Mouse (Mus musculus) adrenal gland, postnatal 25 days (tissue): ENCODE data around the gene Ccrl2. TPM values are rescaled to one million over a fixed set of nuclear protein-coding genes. Genes with fewer than 3 reads are reported as not detected.
A peak's percentile ranks its signal among the peaks of the same experiment; 100 is the strongest.

Source experiments
- DNase-seq: peaks from one replicate; pipeline ENCODE4 v3.0.0; 2021; ENCODE audit warnings: mixed read lengths
- total RNA-seq: library from RNA; stranded (reverse); gene quantifications from 2 replicates; pipeline ENCODE4 v1.2.3, GENCODE M21; 2021

Ccrl2 gene
- total RNA-seq, 1 experiment from 2014 or later = 4.2 TPM

GRCm38 (mm10) chr9:111058943-111059556 is 1.7 kb upstream of the Ccrl2 start:
- DNase-seq = no peak

GRCm38 (mm10) chr9:111057544-111058370 is 438 bp upstream of the Ccrl2 start:
- DNase-seq = no peak

GRCm38 (mm10) chr9:111056519-111056797 is 861 bp downstream of the Ccrl2 start:
- no peak for DNase-seq

GRCm38 (mm10) chr9:111055800-111056518 is 1.4 kb downstream of the Ccrl2 start:
- no peak for DNase-seq

- no peak for DNase-seq
Observed at GRCm38 (mm10) chr9:111054923-111055322, 2.4 kb downstream of the Ccrl2 start.

- no peak for DNase-seq
Observed at GRCm38 (mm10) chr9:111048452-111048851, 8.9 kb downstream of the Ccrl2 start.

GRCm38 (mm10) chr9:111047266-111047665 is 10.1 kb downstream of the Ccrl2 start:
- DNase-seq = no peak

GRCm38 (mm10) chr9:111046222-111046621 is 11.1 kb downstream of the Ccrl2 start:
- no peak for DNase-seq

GRCm38 (mm10) chr9:111042266-111042665 is 15.1 kb downstream of the Ccrl2 start:
- DNase-seq = no peak

- peak; percentile 74 for DNase-seq
Observed at GRCm38 (mm10) chr9:111039966-111040365, 17.4 kb downstream of the Ccrl2 start.

- no peak for DNase-seq
Observed at GRCm38 (mm10) chr9:111033717-111034116, 23.6 kb downstream of the Ccrl2 start.

GRCm38 (mm10) chr9:111026791-111027190 is 30.5 kb downstream of the Ccrl2 start:
- no peak for DNase-seq

- no peak for DNase-seq
Observed at GRCm38 (mm10) chr9:111019022-111019421, 38.3 kb downstream of the Ccrl2 start, which contains the start of gene Ltf. Gene Ltf, plus strand, starts transcription at chr9:111019271.

- DNase-seq = no peak
Observed at GRCm38 (mm10) chr9:111015658-111016057, 41.7 kb downstream of the Ccrl2 start.

- DNase-seq = no peak
Observed at GRCm38 (mm10) chr9:111012041-111012440, 45.3 kb downstream of the Ccrl2 start.

- peak; percentile 20 for DNase-seq
Observed at GRCm38 (mm10) chr9:111011550-111011949, 45.8 kb downstream of the Ccrl2 start.

- no peak for DNase-seq
Observed at GRCm38 (mm10) chr9:111009763-111010162, 47.6 kb downstream of the Ccrl2 start.

GRCm38 (mm10) chr9:111006544-111006943 is 50.8 kb downstream of the Ccrl2 start:
- DNase-seq = no peak

Other genes starting within 250 kb of the Ccrl2 start
- gene Prss44, start 243.5 kb downstream of the Ccrl2 start, total RNA-seq = not detected in 2 replicates
- not detected in 2 replicates for gene Prss43, start 230.8 kb downstream of the Ccrl2 start, total RNA-seq
- gene Prss45, start 222.9 kb downstream of the Ccrl2 start, total RNA-seq = not detected in 2 replicates
- gene Prss46, start 213.0 kb downstream of the Ccrl2 start, total RNA-seq = not detected in 2 replicates
- gene Prss50, start 199.6 kb downstream of the Ccrl2 start, total RNA-seq = not detected in 2 replicates
- 19.7 and 22.1 TPM in 2 replicates for gene Als2cl, start 177.6 kb downstream of the Ccrl2 start, total RNA-seq
- 2.0 and 2.3 TPM in 2 replicates for gene Tmie, start 177.4 kb downstream of the Ccrl2 start, total RNA-seq
- gene Fam240a, start 140.7 kb downstream of the Ccrl2 start, total RNA-seq = not detected in 2 replicates
- gene Tdgf1, start 111.4 kb downstream of the Ccrl2 start, total RNA-seq = not detected in 2 replicates
- gene Lrrc2, start 106.0 kb downstream of the Ccrl2 start, total RNA-seq = 8.9 and 10.5 TPM in 2 replicates
- gene Rtp3, start 66.9 kb downstream of the Ccrl2 start, total RNA-seq = 3.0 and 4.8 TPM in 2 replicates
- gene Ltf, start 38.2 kb downstream of the Ccrl2 start, total RNA-seq = 0.49 and 2.4 TPM in 2 replicates
- gene Lrrfip2, start 60.1 kb upstream of the Ccrl2 start, total RNA-seq = 61.9 and 65.4 TPM in 2 replicates
- gene Mlh1, start 214.3 kb upstream of the Ccrl2 start, total RNA-seq = 26.5 and 28.1 TPM in 2 replicates
- 48.5 and 61.5 TPM in 2 replicates for gene Epm2aip1, start 214.4 kb upstream of the Ccrl2 start, total RNA-seq